Mouse (Mus musculus) gastrocnemius, postnatal 25 days (tissue): ENCODE data around the gene Il21r. TPM values are rescaled to one million over a fixed set of nuclear protein-coding genes. Genes with fewer than 3 reads are reported as not detected.
A peak's percentile ranks its signal among the peaks of the same experiment; 100 is the strongest.

Experiments used
- DNase-seq: peaks from one replicate; pipeline ENCODE4 v3.0.0; 2022
- total RNA-seq, 2 experiments: library from RNA; stranded (reverse); gene quantifications; 1 replicate in 1 of 2; 2 replicates in 1 of 2; pipeline ENCODE4 v1.2.3; 2021

The Il21r gene
- total RNA-seq, 2 experiments from 2014 or later = 0.15 to 0.27 TPM

DNA sequence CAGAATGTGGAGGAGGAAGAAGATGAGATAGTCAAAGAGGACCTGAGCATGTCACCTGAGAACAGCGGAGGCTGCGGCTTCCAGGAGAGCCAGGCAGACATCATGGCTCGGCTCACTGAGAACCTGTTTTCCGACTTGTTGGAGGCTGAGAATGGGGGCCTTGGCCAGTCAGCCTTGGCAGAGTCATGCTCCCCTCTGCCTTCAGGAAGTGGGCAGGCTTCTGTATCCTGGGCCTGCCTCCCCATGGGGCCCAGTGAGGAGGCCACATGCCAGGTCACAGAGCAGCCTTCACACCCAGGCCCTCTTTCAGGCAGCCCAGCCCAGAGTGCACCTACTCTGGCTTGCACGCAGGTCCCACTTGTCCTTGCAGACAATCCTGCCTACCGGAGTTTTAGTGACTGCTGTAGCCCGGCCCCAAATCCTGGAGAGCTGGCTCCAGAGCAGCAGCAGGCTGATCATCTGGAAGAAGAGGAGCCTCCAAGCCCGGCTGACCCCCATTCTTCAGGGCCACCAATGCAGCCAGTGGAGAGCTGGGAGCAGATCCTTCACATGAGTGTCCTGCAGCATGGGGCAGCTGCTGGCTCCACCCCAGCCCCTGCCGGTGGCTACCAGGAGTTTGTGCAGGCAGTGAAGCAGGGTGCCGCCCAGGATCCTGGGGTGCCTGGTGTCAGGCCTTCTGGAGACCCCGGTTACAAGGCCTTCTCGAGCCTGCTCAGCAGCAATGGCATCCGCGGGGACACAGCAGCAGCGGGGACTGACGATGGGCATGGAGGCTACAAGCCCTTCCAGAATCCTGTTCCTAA lies 27.3 kb upstream of the Il21r start:
- DNase-seq = no peak

DNA sequence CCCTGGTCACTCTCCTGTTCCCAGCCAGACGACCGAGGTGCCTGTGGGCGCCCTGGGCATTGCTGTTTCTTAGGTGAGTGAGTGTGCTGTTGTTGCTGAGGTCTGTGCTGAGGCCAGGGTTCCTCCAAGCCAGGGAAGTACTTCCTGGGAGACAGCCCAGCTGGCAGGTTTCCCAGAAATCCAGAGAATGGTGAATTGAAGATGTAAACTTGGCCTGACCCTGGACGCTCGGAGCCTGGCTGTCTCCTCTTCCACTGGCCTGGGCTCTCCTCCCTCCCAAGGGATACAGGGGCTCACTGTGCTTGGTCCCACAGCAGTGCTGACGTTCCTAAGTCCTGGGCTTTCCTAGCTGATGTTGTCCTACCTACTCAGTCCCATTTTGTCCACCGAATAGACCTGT lies 26.2 kb upstream of the Il21r start:
- peak; percentile 55 for DNase-seq

DNA sequence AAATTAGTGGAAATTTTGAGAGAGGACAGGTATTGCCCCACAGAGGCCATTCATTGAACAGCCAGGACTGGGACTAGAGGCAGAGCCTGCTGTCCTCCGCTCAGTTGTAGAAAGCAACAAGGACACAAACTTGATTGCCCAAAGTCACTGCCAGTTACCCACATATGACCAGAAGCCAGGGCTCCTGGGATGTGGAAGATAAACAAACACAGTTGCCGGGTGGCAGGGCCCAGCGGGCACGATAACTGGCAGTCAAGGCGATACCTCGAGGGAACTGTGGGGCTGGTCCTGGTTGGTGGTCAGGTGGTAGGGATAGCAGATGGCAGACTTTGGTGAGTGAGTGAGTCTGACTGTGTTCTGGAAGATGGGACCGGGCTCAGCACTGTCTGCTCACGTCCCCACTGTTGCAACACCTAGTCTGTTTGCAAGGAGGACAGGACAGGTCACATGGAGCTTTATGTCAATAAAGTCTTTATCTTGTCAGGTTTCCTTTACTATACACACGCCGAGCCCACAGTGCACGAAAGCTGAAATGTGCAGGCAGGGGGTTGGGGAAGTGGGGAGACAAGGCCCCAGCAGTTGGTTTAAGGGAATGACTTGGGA lies 25.6 kb upstream of the Il21r start:
- DNase-seq = no peak

DNA sequence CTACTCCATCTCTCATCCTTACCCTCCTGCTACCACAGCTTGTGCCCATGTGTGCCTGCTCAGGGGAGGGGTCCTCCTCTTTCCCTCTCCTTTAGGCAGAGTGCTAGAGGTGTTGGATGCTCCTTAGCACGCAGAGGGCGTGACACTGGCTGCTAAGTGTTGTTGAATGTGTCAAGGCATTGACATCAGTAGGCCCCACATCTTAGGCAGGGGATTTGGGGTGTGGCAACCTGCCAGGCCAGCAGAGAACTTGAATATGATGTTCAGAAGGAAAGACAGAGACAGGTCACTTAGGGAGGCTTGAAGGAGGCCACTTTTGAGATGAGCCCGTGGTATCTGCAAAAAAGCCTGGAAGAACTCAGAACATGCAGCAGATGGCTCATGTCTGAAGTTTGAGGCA lies 25.1 kb upstream of the Il21r start:
- DNase-seq = no peak

DNA sequence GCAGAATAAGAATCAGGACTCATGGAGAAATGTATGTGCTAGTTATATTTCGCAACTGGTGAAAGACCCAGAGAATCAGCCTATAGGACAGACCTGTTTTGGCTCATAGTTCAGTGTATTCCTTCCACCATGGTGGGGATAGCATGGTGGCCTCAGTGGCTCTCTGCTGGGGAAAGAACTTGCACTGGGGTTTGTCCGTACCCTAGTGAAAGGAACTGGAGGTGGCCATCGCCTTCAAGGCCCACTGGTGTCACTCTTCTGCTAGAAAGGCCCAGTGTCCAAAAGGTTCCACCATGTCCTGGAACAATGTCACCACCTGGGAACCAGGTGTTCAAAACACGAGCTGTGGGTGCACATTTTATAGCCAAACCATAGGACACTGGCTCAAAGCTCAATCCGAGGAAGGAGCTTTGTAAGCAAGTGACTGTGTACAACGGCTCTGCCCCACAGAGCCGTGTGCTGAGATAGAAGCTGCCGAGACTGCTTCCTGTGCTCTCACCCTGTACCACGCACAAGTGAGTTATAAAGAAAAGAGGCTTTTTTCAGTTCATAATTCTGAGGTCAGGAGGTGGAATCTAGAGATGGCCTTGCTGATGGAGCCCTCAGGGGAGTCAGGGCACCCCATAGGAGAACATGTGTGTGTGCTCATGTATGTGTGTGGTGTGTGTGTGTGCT lies 23.5 kb upstream of the Il21r start:
- DNase-seq = no peak

DNA sequence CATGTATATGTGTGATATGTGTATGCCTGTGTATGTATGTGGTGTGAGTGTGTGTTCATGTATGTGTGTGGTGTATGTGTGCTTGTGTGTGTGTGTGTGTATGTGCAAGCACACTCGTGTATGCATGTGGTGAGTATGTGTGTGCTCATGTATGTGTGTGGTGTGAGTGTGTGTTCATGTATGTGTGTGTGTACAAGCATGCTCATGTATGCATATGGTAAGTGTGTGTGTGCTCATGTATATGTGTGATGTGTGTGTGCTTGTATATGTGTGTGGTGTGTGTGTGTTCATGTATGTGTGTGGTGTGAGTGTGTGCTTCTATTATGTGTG lies 23.0 kb upstream of the Il21r start:
- DNase-seq = no peak

DNA sequence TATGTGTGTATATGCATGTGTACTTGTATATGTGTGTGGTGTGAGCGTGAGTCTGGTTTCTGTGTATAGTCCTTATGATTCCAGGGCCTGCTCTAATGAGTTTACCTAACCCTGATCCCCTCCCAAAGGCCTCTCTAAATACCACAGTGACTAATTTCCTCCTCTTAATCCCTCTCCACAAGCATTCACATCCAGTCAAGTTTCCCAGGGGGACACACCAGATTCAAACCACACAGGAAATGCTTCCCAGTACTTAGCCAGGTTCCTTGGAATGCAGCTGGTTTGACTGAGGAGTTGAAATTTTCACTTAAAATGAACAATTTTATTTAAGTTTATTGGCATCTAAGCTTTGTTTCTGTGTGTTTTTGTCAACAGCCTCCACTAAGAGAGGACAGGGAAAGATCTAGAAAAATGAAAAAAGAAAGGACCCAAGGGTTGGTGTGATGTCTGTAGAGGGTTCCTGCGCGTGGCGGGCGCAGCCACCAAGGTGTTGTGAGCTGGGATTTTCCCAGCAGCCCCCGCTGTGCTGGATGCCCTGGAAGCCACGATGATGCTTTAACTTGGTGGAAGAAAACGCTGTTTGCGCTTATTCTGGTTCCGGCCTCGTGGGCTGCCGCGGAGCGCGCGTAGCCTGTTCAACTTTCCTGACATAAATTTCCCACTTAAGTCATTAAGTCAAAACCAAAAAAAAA lies 22.5 kb upstream of the Il21r start:
- DNase-seq = no peak

DNA sequence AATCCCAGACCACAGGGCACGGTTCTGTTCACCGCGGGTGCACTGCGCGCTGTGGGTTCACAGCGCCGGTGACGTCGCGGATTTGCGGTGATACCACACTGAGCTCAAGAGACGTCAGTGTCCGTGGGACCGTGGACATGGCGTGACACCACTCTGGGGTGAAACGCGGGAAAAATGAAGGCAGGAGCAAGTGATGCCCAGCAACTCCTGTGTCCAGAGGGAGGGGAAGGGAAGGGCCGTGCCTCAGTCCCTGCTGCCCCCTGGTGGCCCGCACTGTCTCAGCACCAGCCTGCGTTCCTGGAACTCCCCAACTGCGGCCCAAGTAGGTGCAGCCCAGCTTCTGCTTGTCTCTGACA lies 21.9 kb upstream of the Il21r start:
- DNase-seq = peak; percentile 79

DNA sequence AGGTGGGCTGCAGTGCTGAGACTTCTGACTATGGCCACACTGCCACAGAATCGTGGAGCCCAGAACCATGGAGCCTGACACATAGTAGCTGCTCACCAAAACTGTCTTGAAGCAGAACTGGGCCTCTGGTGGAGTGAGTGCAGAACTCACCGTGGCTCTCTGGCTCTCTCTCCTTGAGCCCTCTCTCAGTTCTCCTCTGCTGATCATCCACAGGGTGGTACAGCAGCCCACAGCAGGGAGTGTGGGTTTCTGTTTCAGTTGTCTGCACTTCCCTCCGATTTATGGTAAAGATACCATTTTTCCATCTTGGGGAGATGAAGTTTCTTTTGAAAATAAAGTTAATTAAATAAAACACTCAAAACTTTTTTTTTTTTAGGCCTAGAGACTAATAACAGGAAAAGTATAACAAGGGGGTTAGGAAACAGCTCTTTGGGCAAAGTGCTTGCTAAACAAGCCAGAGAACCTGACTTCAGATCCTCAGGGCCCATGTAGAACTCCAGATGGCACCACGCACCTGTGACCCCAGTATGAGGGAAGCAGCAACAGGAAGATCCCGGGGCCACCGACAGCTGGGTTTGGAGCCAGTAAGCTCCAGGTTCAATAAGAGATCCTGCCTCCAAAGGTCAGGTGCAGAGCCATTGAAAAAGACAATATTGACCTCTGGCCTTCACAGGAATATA lies 19.8 kb upstream of the Il21r start:
- no peak for DNase-seq

DNA sequence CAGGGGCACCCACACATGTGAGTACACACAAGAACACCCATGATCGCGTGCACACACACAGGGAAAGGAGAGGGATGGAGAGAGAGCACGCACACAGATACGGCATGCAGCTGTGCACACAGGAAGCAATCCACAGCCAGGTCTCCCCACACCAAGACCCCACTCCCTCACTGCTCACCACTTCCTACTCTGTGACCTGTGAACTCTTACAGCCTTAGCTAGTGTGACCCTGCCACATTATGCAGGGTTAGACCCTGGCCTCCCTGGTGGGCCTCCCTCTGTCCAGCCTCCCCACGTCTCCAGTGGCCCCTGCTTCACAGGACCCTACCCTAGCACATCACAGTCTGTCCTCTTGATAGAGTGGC lies 19.2 kb upstream of the Il21r start:
- no peak for DNase-seq

DNA sequence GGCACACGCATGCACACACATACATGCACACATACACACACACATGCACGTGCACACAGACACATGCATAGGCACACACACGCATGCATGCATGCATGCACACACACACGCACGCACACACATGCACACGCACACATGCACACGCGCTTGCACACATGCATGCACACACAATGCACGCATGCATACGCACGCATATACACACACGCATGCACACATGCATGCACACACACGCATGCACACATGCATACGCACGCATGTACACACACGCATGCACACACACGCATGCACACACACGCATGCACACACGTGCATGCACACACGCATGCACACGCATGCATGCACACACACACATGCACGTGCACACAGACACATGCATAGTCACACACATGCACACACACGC lies 16.9 kb upstream of the Il21r start:
- DNase-seq = no peak

DNA sequence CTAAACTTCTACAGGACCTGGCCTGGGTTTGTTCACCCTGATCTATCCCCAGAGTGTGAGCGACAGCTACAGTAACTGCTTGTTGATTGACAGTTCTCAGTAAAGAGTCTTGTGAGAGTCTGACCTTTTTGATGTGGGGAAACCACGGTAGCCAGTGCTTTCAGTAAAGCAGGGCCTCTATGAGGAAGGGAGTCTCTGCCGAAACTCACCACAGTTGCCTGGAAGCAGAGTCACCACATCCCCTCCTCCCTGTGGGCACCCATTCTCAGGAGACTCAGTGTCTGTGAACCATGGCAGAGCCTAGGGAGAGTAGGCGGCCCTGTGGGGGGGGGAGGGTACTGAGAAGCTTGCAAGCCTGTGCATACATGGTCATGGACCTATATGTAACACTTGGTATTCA lies 14.5 kb upstream of the Il21r start:
- no peak for DNase-seq

DNA sequence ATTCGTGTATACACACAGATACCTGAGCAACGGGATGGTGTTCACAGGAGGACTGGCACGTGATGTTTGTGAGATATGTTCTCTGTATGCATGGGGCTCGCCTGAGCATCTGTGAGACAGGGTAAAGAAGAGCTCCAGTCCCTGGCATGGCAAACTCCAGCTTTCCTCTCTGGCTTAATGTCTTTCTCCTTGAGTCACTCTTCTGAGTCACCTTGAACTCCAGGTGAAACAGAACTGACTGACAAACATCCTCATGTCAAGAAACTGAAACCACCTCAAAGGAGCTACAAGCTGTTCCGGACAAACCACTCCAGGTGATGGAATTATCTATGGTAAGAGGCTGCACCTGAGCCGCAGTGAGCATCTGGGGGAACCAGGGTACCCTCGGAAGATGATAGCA lies 13.3 kb upstream of the Il21r start:
- no peak for DNase-seq

DNA sequence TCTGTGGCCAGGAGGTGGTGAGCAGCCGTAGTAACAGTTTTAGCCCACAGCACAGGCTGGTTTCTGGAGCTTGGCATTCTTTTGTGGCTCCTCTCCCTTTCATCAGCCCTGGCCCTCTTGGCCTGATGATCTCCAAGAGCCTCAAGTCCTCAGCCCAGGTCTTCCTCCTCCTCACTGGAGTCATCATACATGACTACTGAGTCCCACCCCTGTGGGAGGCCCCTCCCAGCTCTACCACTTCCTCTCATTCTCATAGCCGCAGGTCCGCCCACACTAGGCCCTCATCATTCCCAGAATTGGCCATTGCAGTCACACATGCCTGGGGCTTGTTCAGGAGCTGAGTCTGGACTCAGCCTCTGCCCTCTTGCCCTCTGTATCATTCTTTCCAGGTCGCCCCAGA lies 9.4 kb upstream of the Il21r start:
- DNase-seq = no peak

DNA sequence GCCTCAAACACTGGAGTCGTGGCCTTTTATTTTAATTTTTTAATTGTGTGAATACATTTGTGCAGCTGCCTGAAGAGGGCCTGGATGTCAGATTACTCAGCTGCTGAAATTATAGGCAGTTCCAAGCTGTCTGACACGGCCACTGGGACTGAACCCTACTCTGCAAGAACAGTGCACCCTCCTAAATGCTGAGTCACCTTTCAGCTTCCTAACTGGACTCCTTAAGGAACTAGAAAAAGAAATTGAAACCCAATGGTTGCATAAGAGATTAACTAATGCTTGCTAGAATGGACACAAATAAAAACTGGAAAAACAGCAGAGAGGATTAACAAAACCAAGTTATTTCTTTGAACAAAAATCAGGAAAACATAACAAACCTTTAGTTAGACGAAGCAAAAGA lies 6.8 kb upstream of the Il21r start:
- DNase-seq = no peak

DNA sequence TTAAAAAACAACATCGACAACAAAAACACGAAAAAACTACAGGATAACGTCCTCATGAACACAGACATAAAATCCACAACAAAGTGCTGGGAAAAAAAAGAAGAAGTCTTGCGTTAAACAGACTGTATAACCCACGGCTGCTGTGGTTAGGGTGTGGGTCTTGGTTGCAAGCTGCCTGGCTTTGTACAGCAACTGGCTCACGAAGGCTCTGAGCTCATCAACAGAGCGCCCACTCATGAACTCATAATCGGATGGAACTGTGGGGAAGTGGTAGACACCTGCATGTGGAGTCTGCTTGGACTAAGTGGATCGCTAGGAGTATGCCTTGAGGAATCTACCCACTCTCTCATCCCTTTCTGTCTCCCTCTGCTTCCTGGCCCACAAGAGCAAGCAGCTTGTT lies 6.1 kb upstream of the Il21r start:
- DNase-seq = no peak

DNA sequence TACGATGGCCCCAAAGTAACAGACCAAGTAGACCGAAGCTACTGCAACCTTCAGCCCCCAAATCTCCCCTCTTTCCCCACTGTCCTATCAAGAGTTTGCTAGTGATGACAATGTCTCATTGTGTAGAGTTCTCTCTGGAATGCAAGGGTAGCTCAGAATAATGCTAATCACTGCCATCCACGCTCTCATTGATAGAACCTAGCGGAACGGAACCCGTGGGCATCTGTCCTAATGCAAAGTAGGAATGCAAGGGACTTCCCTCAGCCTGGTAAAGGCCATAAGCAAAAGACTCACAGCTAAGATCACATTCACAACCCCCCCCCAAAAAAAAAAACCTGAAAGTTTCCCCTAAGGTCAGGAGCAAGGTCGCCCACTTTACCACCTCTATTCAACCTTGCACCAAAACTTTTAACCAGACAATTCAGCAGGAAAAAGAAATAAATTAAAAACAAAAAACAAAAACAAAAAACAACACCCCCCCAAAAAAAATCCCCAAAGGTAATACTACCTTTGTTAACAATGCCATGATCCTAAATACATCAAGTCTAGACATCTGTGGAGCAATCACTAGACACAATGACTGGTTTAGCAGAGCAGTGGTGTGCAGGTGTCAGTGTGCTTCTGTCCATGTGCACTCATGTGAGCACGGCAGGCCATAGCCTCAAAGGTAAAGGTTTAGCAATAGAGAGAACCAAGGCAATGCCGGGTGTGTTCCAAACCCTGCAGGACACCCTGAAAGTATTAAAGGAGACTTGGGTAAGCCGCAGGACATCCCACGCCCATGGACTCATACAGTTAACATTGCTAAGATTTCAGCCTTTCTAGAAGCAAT lies 5.5 kb upstream of the Il21r start:
- no peak for DNase-seq

DNA sequence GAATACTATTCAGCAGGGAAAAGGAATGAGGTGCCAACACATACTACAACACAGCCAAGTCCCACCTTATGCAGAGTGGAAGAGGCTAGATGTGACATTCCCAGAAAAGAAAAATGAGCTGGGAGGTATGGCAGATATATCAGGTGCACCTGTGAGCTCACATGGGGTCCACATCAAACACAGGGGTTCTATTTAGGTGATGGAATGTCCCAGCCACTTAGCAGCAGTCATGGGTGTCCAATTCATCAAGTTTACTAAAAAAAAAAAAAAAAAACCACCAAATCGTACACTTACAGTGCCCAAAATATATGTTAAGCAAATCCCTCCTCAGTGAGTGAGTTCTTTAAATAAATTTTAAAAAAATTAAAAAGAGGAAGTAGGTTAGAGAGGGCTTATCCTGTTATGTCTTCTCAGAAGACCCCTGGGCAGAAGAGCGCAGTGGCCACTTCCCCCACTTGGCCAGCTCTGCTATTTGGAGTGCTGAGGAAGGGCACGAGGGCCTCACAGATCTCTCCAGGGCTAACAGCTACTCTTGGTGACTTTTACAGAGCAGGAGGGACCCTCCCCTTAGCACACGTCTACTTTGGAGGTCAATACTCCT lies 3.8 kb upstream of the Il21r start:
- no peak for DNase-seq

DNA sequence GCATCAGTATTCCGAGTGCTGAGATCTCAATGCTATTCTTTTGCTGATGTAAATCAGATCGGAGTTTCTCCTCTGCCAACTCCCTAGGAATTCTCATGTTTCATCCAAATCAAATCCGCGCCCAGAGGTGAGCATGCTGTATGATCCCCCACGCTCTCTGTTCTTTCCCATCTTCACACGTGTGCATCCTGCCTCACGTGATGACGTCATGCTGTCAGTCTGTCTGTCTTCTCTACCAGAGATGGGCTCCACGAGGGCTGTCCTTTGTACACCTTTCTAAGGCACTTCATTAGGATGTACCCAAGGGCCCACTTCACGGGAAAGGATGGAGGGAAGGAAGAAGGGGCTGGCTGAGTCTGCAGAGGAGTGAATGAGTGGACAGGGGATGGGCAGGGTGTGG lies 3.1 kb upstream of the Il21r start:
- DNase-seq = no peak

DNA sequence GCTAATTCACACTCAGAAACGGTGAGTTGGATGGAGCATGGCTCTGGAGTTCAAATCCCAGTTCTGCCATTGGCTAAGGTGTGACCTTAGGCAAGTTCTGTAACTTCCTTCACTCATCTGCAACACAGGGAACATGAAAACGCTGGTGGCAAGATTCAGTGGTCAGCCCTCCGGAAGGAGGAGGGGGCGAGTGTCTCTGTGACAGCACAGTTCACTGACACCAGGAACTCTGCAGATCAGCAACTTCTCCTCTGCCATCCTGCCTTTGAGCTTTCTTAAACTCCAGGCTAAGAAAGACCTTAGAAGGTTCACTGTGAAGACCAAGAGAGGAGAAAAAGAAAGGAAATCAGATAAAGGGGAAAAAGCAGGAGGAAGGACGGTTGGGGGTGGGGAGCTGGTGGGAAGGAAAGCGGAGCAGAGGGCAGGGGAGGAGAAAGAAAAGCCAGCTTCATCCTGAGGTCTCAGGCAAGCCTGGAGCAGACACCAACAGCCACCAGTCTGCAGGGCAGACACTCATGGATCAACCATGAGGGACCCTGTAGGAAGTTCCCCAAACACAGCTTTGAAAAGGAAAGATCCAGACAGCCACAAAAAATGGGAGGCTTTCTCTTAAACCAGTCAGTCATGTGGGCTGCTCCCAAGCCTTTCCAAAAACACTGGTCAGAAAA lies 2.5 kb upstream of the Il21r start:
- no peak for DNase-seq

DNA sequence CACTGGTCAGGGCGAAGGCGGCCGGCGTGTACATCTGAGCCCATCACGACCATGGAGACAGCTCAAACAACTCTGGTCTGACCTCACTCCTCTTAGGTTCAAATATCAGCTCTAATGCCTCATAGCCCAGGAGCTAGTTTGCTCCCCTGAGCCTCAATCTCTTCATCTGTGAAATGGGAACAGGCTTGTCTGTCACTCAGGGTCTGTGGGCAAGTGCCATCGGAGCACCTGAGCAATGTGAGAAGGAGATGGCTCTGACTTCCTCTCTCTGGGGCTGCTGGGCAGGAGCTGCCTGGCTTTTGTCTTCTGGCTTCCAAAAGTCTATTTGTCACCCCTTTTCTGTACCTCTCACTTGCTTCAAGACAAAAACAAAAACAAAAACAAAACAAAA lies 2.0 kb upstream of the Il21r start:
- no peak for DNase-seq
